Mouse (Mus musculus): Measurements from ENCODE around the gene Ctcf.

The Ctcf gene

DNA sequence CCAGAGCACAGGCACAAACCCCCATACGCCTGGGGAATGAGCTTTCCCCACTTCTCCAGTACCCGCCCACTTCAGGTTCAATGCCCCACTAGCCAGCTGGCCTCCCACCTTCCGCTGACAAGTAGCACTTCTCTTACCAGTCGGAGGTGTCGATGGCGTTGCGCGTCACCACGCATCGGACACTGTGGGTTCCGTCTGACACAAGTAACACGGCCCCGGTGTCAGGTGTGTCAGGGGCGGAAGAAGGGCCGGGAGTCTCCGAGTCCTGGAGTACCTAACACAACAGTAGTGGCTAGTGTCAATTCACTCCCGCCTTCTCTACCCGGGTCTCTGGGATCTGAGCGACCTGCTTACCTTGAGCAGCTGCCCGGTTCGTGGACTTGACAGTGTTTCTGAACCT, 64.2 kb downstream of the Ctcf start:
- TF ChIP-seq GATA4 (IDR thresholded peaks at IDR 0.05; ENCODE audit: insufficient replicate concordance, low read length), result no peak

DNA sequence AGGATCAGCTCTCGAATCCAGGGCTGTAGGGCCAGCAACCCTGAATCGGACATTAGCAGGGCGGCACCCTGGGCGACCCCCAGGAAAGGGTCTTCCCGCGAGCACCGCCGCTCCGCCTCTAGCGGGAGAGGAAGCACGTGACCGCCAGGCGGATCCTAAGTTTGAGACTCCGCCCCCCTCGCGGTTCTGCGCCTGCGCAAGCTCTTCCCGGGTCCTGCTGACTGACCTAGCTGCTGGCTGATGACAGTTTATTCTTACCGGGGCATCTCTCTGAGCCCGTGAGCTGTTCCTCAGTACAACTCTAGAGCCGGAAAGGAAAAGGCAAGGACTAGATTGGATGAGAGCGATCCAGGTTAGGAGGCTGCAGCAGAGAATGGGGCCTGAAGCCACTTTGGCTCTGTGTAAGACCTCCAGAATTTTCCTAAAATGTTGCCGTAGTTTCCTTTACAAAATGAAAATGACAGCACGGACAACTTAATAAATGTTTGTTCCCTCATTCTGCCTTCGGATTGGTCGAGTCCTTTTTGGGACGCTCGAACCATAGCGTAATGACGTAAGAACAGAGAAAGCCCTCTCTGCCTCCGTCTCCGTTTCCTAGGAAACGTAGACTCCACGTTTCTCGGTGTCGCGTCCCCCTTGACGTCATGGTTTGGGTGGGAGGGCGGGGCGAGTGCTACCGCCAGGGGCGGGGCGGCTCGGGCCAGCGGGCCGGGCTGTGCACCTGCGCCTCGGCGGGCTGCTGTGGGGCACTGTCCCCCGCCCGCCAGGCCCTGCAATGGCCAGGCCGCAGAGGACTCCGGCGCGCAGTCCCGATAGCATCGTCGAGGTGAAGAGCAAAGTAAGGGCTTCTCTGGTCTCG, 64.8 kb downstream of the Ctcf start, which contains the start of the genes Acd and Pard6a:
Gene Acd (minus strand): TSS at position 137 of the 859 bp plus-strand sequence.
Gene Pard6a (plus strand): TSS at position 183 of the 859 bp plus-strand sequence.
- TF ChIP-seq GATA4 (IDR thresholded peaks at IDR 0.05; ENCODE audit: insufficient replicate concordance, low read length), result no peak

DNA sequence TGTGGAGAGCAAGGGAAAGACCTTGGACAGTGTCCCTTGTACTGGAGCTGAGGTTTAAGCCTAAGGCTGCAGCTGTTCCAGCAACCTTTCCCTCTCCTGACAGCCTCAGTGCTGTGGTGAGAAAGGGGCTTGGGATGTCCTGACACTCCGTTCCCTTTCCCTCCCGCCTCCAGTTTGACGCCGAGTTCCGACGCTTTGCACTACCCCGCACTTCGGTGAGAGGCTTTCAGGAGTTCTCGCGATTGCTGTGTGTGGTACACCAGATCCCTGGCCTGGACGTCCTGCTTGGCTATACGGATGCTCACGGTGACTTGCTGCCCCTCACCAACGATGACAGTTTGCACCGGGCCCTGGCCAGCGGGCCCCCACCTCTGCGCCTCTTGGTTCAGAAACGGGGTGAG, 65.6 kb downstream of the Ctcf start:
- TF ChIP-seq GATA4 (IDR thresholded peaks at IDR 0.05; ENCODE audit: insufficient replicate concordance, low read length), result no peak

DNA sequence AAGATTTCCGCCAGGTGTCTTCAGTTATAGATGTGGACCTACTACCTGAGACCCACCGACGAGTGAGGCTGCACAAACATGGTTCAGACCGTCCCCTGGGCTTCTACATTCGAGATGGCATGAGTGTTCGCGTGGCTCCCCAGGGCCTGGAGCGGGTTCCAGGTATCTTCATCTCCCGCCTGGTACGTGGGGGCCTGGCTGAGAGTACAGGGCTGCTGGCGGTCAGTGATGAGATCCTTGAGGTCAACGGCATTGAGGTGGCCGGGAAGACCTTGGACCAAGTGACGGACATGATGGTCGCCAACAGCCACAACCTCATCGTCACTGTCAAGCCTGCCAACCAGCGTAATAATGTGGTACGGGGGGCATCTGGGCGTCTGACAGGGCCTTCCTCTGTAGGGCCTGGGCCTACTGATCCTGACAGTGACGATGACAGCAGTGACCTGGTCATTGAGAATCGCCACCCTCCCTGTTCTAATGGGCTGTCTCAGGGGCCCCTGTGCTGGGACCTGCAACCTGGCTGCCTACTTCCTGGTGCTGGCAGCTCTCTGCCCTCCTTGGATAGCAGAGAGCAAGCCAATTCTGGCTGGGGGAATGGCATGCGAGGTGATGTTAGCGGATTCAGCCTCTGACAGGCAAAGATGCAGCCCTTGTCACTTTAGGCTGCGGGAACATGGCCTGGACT, 66.5 kb downstream of the Ctcf start:
- TF ChIP-seq GATA4 (IDR thresholded peaks at IDR 0.05; ENCODE audit: insufficient replicate concordance, low read length), result no peak

DNA sequence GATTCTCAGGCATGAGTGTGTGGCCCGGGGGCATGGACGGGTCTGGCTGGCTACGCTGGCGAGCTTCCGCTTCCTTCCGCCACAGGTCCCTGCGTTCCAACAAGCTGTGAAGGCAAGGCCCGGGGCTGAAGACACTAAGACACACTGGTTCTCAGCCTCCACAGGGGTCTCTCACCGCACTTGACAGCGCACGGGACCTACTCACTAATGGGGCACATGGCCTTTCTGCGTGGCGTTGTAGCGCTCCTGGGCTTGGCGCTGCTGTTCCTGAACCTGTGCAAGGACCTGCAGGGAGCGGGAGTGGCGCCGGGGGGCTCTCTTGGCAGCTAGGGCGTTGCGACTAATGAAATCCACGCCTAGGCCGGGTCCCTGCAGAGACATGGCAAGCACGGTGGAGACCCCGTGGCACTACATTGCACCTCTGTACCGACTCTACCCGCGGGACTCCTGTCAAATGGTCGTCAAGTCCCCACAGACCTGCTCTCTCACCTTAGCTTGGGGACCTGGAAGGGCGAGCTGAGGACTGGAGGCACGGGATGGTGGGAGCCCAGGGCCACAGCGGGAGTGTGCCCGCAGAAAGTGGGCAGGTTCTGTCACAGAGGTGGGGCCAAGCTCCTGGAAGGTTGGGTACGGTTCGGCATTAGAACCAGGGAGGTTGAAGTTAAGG, 67.9 kb downstream of the Ctcf start:
- TF ChIP-seq GATA4 (IDR thresholded peaks at IDR 0.05; ENCODE audit: insufficient replicate concordance, low read length), result no peak

DNA sequence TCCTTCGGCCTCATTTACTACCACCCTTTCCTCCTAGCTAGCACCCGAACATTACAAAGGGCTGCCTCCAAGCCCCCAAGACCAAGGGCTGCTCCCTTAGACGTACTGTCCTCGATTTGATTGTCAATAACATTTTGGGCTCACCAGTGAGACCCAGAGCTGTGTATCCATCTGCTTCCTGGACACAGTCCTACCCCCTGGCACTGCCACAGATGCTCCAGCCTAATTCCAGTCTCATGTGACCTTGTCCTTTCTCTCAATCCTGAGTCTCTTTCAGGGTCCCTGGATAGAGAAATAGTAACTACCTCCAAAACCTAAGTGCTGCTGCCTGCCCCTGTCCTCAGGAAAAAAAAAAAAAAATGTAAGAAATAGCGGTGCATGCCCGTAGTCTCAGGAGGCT, 68.6 kb downstream of the Ctcf start:
- no peak for TF ChIP-seq GATA4 (IDR thresholded peaks at IDR 0.05; ENCODE audit: insufficient replicate concordance, low read length)

DNA sequence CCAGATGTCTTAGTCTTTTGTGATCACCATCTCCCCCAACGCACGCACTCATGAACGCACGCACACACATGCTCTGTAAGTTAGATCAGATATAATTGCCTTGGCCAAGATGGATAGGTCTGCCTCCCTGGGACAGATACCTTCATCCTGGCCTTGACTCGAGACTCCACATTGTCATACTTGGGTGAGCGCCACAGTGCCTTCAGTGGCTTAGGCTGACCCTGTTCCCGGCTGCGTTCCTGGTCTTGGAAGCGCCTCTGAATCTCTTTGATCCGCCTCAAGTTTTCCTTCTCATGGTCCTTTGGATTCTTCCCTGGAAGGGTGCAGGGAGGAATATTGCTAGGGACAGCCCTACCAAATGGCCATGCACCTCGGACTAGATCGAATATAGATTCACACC, 70.1 kb downstream of the Ctcf start:
- TF ChIP-seq GATA4 (IDR thresholded peaks at IDR 0.05; ENCODE audit: insufficient replicate concordance, low read length), result no peak

DNA sequence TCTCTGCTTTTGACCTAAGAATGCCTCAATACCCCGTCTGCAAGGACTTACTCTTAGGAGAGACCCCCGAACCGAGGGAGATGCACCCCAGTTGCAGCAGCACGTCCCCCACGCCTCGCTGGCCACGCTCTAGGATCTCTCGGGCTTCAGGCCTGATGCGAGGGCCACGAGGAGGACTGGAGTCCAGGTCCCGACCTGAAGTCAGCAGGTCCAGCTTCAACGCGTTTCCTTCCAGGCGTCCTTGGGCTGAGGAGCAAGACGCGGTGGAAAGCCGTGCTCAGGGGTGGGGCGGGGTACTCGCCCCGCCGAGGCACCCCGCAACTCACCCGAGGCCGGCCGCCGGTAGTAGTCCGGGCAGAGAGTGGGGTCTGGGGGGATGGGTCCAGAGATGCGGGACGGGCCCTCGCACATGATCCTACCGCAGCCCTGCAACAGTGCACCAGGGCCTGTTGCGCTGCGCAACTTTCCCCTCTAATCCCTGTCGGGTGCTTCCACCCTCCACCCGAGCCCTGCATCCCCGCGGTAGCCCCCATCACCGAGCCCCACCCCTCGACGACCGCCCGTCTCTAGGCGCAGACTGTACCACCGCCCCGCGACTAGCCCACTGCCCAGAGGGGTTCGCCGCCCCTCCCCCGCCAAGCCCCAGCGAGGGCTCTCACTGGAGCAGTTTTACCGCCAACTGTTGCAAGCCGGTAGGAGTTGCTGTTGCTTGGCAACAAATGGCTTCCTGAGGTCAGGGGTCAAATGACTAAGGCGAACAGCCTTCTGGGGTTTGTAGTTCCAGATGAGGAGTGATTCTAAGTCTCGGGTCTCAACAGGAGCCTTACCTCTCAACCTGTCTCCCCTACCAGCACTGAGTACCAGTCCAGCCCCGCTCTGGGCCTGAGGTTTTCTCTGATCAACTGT, 71.4 kb downstream of the Ctcf start, which contains the start of the genes 4933405L10Rik and Enkd1:
Gene 4933405L10Rik (plus strand): TSS at position 158 of the 906 bp plus-strand sequence.
Gene Enkd1 (minus strand): TSS at position 713 of the 906 bp plus-strand sequence.
- TF ChIP-seq GATA4 (IDR thresholded peaks at IDR 0.05; ENCODE audit: insufficient replicate concordance, low read length), result no peak

DNA sequence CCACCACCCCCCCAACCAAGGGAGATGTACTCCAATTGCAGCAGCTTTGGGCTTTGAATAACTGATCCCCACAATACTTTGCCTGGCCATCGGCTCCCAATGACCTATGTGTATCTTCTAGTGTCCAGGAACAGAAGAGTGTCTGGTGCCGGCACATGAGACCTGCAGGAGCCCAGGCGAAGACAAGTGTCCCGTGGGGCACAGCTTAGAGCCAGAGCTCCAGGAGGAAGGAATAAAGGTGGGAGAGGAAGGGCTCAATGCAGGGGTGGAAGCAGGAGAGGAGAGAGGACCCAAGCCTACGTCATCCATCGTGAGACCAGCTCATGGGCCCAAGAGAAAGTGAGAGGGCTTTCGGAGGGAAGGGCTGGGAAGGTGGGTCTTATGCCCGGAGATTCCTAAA, 72.3 kb downstream of the Ctcf start:
- TF ChIP-seq GATA4 (IDR thresholded peaks at IDR 0.05; ENCODE audit: insufficient replicate concordance, low read length), result no peak

DNA sequence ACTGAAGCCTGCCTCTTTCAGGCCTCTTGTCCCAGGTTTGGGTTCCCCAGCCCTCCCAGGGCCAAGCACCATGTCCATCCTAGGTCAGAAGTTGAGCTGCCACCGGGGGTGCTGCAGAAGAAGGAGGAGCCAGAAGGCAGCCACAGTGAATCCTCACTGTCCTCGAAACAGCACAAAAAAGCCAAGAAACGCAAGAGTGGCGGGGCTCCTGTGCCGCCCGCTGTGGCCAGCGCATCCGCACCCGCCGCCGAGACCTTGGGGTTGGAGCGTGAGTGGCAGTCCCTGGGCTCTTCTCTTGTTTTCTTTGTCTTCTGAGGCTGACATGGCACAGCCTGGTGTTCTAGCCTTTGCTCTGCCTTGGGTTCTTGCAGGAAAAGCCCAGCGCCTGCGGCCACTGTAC, 72.9 kb downstream of the Ctcf start:
- no peak for TF ChIP-seq GATA4 (IDR thresholded peaks at IDR 0.05; ENCODE audit: insufficient replicate concordance, low read length)

DNA sequence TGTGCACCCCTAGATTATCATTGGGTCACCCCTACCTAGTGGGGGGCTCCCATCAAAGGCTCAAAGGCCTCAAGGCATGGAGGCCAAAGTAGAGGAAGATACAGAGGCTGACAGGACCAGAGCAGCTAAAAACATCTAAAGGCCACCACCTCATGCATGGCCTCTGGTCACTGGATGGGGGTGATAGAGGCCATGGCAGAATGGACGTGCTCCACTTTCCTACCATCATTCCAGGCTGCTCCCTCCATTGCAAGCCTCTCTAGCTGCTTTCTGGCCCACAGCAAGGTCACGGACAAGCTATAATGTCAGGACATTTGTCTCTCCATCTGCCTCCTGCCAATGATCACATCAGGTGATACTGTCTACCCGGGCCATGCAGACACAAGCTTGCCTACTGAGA, 75.9 kb downstream of the Ctcf start:
- no peak for TF ChIP-seq GATA4 (IDR thresholded peaks at IDR 0.05; ENCODE audit: insufficient replicate concordance, low read length)

DNA sequence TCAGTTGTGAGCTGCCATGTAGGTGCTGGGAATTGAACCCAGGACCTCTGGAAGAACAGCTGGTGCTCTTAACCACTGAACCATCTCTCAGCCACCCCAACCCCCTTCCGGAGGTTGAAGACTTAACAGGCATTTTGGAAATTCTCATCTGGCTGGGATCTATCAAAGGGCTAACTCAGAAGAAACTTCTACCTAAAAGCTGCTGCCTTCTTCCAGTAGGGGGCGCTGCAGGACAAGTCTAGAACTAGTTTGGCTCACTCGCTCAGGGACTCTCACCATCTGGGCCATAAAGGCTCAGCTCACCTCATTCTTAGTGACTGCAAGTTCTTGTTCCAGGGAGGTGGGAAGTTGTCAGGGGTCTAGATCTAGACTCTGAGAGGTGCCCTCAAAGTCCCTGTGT, 77.8 kb downstream of the Ctcf start:
- no peak for TF ChIP-seq GATA4 (IDR thresholded peaks at IDR 0.05; ENCODE audit: insufficient replicate concordance, low read length)

DNA sequence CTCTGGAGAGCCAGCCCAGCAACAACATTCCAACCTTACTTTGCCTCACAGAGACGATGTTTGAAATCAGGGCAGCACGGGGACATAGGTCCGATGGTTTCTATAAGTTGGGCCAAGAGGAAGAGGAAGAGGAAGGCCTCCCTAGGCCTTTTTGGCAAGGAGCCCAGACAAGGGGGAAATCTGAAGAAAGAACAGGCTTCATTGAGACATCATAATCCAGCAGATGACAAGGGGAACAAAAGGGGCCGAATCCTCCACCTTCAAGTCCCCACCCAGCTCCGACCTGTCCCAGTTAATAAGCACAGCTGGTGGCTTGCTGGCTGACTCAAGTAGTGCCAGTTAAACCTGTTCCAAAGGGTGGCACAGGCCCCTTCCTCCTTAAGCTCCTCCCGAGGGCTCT, 78.7 kb downstream of the Ctcf start:
- no peak for TF ChIP-seq GATA4 (IDR thresholded peaks at IDR 0.05; ENCODE audit: insufficient replicate concordance, low read length)

DNA sequence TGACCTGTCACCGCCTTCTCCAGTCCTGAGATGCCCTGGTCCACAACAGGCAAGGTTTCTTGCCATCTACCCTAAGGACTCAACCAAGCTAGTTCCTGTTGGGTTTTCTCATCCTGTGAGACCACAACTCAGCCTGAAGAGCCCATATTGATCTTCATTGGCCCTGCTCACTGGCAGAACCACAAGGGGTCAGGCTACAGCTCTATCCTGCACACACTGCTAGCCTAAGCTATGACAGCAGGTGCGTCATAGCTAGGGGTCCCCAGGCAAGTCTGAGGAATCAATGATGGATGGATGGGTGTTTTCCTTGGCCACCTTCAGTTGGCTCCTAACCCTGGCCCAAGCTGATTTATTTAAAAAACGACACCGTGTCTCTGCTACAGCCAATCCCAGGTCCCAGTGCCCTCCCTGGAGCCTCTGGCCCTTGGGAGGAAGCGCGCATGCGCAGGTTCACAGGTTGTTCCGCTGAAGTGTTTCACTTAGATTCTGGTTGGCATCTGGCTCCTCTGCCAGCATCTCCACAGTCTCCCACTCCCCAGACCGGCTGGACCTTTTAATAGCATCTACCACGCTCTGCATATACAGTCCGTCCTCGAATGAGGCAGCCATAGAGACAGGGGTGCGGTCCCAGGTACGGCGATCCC, 80.1 kb downstream of the Ctcf start:
- TF ChIP-seq GATA4 (IDR thresholded peaks at IDR 0.05; ENCODE audit: insufficient replicate concordance, low read length), result no peak
